ENCODE assay signal across 8 mouse cellular contexts in the genomic region with DNA sequence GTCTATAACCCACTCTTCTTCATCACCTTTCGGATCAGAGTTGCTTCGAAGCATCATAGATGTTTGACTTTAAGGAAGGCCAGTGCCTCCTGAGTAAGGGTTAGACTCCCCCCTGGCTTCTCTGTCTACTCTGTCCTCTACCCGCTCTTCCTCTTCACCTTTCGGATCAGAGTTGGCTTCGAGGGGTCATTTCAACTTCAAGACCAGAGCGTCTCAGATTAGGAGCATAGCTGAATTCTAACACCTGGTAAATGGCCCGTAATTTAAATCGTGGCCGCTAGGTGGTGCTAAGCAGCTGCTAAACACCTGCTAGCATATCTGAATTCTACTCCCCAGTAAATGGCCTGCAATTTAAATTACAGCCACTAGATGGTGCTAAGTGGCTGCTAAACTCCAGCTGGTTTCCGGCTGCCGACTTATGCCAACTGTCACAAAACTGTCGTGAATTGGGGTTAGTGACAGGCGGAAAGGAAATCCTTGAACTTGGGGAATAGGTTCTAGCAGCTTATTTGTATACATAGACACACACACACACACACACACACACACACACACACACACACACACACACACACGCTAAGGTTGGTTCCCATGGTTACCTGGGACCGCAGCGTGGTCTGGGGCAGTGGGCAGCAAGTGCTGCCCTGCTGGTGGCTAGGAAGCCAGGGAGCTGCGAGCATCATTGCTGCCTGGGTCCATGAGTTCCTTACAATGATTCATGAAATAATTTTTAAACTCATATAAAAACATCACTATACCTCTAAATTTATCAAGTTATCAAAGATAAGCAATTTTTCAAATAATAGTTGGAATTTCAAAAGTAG.
DNase-seq lines count a peak whose midpoint lies in the region; ATAC-seq lines count a peak whose summit lies in the region.

No protein-coding gene starts in this region.

- peak; percentile 98 for DNase-seq in ES-CJ7 (ENCODE audit: low read depth, low spot score)
- peak; percentile 92 for DNase-seq in cerebellum, adult 11 months
- DNase-seq in forebrain, embryonic 14.5 days (ENCODE audit: low spot score) = peak; percentile 99
- peak; percentile 89 to 98 for DNase-seq in heart, postnatal 14 days
- DNase-seq in layer of hippocampus, adult 11-12 months (ENCODE audit: low spot score) = peak; percentile 99
- peak; percentile 93 to 97 for DNase-seq in lung, adult 18-20 months
- DNase-seq in testis, postnatal 14 days (ENCODE audit: low spot score) = peak; percentile 93

- peak overlapping the region; percentile 46 for H3K4me2 ChIP-seq in forebrain, embryonic 14.5 days (ENCODE audit: low read length)
- H3K4me2 ChIP-seq in neural tube, embryonic 15.5 days = peak overlapping the region; percentile 60

- no peaks in the 10 kb centered on the region for H3K27me3 ChIP-seq in forebrain, embryonic 14.5 days (replicated peaks; ENCODE audit: control insufficient read depth, insufficient read depth, low read length)
- no peaks in the 10 kb centered on the region for H3K27me3 ChIP-seq in neural tube, embryonic 15.5 days (replicated peaks)

- peak overlapping the region; percentile 32 for H3K4me3 ChIP-seq in forebrain, embryonic 14.5 days (ENCODE audit: low read depth, low read length)
- H3K4me3 ChIP-seq in neural tube, embryonic 15.5 days (replicated peaks) = peak overlapping the region; percentile 46

- no peak overlapping the region for H3K27ac ChIP-seq in forebrain, embryonic 14.5 days (ENCODE audit: low read depth, low read length)
- no peak overlapping the region for H3K27ac ChIP-seq in neural tube, embryonic 15.5 days (replicated peaks)

- no peaks in the 10 kb centered on the region for H3K4me1 ChIP-seq in forebrain, embryonic 14.5 days (ENCODE audit: control insufficient read depth, insufficient read depth, low read length)
- no peaks in the 10 kb centered on the region for H3K4me1 ChIP-seq in neural tube, embryonic 15.5 days

- H3K9ac ChIP-seq in forebrain, embryonic 14.5 days (ENCODE audit: low read length) = no peak overlapping the region
- 0 out of 2 replicates have a peak overlapping the region, but pooled peaks have one; percentile 36 for H3K9ac ChIP-seq in neural tube, embryonic 15.5 days (replicated peaks)

- H3K36me3 ChIP-seq in forebrain, embryonic 14.5 days (ENCODE audit: control insufficient read depth, insufficient read depth, low read length) = no peaks in the 10 kb centered on the region
- no peaks in the 10 kb centered on the region for H3K36me3 ChIP-seq in neural tube, embryonic 15.5 days

- WGBS in forebrain, embryonic 14.5 days = 21% methylated on average over 17 of the region's 17 CpGs
- 20% methylated on average over 17 of the region's 17 CpGs for WGBS in neural tube, embryonic 15.5 days

- ATAC-seq in forebrain, embryonic 14.5 days = peak; percentile 97
- peak; percentile 97 for ATAC-seq in neural tube, embryonic 15.5 days (ENCODE audit: low FRiP score)

- intact Hi-C loops in heart, postnatal 14 days (cut with DNase I) = loop anchor here (5.0 kb wide), 1 partner anchor 63 kb away; a partner anchor contains a TSS

- H3K9me3 ChIP-seq in forebrain, embryonic 14.5 days (replicated peaks; ENCODE audit: control insufficient read depth, low read length) = no peaks in the 10 kb centered on the region
- H3K9me3 ChIP-seq in neural tube, embryonic 15.5 days (replicated peaks) = peaks cover under 1% of the 10 kb centered on the region; the same call in 1 of the 2 replicates
